Mouse (Mus musculus) heart, postnatal 4 days (tissue): Measurements from ENCODE around the gene C1s1. TPM values are rescaled to one million over a fixed set of nuclear protein-coding genes. Genes with fewer than 3 reads are reported as not detected.
"Not testable (repeated sequence)": the region's sequence is repeated elsewhere in the genome, so short reads cannot be mapped to it uniquely, and the experiment has no call there.

Source experiments
- DNase-seq: peaks from one replicate; pipeline ENCODE4 v3.0.0; 2021
- total RNA-seq, 2 experiments: library from RNA; stranded (reverse); gene quantifications; 2 replicates each; pipeline ENCODE4 v1.2.3; 2021

C1s1 gene
- total RNA-seq, 2 experiments from 2014 or later = 7.9 to 9.1 TPM

DNA sequence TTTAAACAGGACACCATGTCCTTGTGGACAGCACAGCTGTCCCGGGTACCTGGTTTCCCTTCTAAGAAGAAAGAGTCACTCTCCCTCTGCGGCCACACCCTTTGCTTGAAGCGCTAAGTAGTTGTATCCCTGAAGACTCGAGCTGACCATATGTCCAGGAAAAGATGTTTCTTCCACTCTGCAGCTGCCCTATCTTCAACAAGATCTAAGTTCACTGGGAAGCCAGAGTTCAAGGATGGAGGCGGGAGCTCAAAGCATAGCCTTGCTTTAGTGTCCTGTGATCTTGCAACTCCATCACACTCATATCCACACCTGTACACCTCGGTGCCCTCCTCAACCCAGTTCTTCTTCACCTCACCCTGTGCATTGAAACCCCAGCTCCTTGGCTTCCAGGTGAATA, 30.2 kb downstream of the C1s1 start:
- DNase-seq = no peak

DNA sequence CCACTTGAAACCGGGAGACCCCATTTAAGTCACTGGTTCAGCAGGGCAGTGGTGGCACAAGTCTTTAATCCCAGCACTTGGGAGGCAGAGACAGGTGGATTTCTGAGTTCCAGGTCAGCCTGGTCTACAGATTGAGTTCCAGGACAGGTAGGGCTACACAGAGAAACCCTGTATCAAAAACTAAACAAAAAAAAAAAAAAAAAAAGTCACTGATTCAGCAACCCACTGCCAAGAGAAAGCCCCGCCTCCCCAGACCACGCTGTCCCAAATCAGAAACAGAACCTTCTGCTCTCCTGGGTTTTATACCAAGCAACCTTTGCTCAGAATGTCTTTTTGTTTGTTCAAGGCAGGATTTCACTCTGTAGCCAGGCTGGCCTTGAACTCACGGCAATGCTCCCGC, 33.0 kb downstream of the C1s1 start:
- not testable (repeated sequence) for DNase-seq

DNA sequence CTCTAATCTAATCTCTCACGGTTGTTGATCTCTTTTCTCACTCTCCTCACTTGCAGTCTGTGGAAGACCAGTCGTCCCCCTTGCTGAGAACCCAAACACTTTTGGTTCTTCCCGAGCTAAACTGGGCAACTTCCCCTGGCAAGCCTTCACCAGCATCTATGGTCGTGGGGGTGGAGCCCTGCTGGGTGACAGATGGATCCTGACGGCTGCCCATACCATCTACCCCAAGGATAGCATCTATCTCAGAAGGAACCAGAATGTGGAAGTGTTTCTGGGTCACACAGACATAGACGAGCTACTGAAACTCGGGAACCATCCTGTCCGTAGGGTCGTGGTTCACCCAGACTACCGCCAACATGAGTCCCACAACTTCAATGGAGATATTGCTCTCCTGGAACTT, 33.9 kb downstream of the C1s1 start:
- no peak for DNase-seq

DNA sequence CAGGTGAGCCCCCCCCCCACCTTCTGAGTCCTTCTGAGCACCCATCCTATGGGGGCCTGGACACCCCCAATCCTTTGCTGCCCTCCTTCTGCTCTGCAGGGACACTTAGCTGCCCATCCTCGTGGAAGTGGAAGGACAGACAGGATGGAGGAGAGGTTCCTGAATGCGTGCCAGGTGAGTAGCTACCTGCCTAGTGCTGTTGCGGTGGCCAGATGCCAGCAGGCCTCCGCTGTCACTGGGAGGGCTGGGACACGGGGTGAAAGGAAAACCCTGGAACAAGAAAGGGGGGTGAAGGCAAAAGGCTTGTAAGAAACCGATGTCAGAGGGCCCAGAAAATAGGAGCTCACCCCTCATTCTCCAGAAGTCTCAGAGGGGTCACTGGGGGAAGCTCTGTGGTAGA, 35.2 kb downstream of the C1s1 start:
- DNase-seq = no peak

DNA sequence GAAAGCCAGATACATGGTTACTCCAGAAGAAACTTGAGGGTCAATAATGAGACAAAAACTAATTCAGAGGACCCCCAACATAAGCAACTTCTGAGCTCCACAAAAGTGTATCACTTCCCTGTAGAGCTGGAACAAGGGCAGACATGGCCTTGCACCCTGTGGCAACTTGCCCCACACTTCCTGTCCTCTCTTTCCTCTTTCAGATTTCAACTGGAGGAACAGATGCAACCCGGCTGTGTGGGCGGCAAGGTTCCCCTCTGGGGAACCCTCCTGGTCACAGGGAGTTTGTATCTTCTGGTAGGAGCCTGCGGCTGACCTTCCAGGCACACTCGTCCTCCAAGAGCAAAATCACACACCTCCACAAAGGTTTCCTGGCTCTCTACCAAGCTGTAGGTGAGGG, 37.1 kb downstream of the C1s1 start:
- DNase-seq = no peak

DNA sequence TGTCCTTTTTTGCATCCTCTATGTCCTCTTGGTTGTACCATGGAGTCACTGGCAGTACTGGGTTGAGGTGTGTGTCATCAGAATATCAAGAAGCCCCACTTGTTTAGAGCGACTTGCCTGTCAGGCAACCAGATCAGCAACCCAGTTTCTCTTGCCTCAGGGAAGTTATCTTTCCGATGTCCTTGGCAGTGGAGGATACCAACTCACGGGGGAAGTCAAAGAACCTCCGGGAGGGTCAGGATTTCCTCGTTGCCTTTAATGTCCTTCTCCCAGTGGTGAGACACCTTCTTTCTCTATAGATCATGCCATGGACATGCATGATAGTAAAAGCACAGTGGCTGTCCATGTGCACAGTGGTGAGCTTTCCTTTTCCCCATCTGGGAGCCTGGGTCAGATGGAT, 40.1 kb downstream of the C1s1 start:
- no peak for DNase-seq

DNA sequence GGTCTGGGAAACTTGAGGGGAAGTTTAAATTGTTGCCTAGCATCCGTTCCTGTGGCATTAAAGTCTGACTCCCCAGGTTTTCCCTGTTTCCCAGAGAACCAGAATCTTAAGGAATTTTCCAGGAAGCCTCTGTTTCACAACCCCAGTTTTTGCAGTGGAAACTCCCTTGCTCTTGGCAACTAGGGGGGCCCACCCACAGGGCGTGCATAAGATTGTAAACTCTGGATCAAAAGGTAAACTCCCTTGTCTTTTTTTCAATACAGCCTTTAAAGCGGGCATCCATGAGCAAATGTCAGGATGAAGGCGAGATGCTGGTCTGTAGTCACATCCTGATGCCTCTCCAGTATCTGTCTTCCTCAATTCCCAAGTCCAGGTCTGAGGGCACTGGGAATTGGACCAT, 40.7 kb downstream of the C1s1 start:
- DNase-seq = no peak

DNA sequence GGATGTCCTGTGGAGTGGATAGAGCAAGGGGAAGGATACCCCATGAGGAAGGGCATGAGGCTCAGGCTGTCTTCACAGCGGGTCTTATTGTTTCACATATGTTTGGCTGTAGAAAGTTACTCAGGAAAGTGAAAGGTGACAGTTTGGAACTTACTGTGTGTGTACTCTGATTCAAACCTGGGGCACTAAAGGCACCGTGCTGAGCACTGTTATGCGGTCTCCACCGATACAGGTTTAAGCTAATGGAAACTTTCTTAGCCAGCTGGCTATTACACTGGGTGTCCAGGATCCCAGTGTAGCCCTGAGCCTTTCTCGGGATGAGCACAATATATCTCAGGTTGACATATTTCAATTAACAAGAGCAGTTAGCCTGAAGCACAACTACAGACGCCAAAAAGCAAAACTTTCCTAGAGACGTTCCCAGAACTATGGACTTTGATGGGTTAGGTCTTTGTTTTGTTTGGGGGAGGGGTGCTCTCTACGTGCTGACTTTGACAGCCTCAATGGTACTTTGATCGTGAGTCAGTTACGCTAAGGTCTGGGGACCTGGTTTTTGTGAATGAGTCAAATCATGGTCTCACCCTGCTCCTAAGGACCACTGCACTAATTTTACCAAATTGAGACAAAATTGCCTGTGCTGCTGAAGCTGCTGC, 42.1 kb downstream of the C1s1 start:
- no peak for DNase-seq

DNA sequence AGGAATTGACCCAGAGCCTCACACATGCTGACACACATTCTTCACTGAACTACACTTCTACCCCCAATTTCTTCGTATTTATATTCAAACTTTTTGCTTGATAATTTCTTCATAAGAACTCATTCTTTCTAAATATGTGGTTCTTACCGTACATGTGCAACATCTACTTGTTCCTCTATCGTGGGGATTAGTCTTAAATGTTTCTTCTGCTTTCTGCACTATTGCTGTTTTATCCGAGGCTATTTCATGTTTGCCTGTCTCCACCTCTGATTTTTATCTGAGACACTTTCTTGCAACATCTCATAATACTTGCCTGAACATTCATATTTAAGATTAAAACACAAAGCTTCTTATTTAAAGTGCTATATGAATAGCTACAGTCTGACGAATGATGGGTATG, 46.1 kb downstream of the C1s1 start:
- no peak for DNase-seq

DNA sequence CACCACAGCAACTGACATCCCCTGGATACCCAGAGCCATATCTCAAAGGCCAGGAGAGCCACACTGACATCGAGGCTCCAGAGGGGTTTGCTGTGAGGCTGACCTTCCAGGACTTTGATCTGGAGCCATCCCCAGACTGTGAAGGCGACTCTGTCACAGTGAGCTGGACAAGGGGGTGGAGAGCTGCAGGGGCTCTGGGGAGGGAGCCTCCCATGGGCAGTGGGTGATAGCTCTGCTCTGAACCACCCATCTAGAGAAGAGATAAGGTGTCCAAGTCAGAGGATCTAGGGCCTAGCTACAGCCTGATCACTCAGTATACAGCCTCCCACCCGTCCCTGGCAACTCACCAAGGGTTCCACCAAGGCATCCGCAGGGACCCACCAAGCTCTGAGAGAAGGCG, 48.3 kb downstream of the C1s1 start:
- peak; percentile 29 for DNase-seq

DNA sequence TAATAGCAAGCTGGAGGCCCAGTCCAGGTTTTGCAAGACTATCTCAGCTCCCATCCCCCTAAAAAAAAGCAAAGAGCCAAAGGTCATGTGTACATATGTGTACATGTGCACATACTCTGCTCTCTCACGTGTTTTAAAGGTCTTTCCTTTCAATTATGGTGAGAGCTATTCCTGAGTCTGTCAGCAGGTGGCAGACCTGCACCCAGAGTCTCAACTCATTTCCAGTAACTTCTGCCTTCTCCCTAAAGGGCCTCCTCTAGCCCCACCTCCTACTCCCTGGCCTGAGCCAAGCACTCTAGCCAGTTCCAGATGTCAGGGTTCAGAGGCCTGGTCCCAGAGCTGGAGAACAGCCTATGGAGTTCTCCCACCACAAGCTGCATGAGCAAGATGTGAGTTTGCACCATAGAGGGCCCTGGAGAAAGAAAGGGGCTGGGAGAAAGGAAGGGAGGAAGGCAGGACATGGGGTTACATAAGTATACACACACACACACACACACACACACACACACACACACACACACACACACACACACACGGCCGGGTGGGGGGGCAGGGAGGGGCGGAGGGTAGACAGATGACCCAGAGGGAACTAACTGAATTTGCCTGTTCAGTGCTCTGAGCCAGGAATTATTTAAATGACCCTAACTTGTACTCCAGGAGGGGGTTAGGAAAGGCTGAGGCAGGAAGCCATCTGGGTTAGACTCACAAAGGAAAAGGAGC, 49.2 kb downstream of the C1s1 start, which contains the start of gene C1rl:
Gene C1rl, plus strand, starts transcription at position 272 of the 720 bp plus-strand sequence.
- DNase-seq = peak; percentile 86

DNA sequence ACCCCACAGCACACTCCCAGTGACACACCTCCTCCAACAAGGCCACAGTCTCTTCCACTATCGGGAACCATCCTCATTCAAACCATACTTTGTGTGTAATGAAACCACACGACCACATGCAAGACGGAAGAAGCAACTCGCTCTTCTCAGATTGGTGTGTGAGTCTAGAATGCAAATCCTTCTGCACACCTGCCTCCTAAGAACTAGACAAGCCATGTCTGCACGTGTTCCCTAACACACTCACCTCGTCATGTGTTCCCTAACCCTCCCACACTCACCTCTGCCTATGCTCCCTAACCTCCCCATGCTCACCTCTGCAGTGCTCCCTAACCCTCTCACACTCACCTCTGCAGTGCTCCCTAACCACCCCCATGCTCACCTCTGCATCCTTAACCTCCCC, 50.7 kb downstream of the C1s1 start:
- no peak for DNase-seq

DNA sequence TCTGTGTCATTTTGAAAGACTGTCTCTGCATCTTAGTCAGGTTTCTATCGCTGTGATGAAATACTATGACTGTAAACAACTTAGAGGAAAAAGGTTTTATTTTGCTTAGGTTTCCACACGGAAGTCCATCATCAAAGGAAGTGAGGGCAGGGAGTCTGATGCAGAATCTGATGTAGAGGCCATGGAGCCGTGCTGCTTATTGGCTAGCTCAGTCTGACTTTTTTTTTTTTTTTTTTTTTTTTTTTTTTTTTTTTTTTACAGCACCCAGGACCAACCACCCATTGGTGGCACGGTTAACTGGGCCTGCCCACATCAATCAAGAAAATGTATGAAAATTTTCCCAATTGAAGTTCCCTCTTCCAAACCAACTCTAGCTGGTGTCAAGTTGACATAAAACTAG, 53.2 kb downstream of the C1s1 start:
- no peak for DNase-seq

DNA sequence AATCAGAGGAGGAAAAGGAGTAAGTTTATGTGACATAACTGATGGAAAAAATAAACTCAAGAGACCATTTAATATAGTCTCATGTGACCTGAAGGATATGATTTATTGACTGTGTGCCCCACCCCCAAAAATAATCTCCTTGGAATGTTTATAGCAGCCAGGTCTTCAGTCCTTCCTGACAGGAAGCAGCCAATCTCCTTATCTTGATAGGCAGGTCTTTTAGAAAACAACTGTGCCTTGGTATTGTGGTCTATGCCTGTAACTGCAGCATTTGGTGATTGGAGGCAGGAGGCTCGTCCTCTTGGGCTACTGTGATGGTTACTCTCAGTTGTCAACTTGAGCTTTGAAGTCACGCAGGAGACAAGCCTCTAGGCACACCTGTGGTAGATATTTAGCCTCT, 54.6 kb downstream of the C1s1 start:
- DNase-seq = no peak

DNA sequence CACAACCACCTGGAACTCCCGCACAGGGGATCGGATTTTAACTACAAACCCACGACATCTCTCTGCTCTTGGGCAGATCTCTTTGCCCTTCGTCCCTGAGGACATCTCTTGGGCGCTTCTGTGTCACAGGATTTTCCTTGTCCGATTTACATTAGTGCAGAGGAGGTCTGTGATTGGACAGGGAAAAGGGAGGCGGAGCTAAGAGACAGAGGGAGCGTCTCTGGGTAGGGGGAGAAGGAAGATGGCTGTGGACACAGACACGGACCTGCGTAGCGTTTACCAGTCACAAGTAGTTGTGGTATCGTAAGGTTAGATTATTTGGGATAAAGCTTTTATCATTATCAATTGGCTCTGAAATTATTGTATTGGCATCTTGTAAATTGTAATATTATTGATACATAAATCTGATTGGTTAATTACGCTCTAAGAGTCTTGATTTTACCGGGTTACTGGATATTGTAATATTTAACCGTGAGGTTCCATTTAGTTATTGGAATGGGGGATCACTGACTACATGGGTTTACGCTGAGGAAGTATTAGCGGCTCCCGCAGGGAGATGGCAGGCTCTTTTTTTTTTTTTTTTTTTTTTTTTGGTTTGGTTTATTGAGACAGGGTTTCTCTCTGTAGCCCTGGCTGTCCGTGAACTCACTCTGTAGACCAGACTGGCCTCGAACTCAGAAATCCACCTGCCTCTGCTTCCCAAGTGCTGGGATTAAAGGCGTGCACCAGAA, 56.6 kb downstream of the C1s1 start:
- DNase-seq = no peak

DNA sequence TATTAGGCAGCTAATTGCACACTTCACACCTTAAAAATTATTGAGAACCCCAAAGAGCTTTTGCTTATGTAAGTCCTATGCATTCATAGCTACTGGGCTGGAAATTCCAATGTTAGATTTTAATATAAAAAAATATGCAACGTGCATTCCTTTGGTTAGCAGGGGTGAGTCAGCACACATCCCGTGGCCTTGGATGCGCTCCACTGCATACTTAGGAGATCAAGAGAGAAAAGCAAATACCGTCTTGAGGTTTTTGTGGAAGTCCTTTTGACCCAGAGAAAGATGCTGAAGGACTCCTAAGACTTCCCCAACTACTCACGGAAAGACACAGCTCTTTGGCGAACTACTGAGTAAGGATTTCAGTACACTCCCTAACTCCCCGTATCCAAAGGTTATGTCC, 57.3 kb downstream of the C1s1 start:
- DNase-seq = no peak

DNA sequence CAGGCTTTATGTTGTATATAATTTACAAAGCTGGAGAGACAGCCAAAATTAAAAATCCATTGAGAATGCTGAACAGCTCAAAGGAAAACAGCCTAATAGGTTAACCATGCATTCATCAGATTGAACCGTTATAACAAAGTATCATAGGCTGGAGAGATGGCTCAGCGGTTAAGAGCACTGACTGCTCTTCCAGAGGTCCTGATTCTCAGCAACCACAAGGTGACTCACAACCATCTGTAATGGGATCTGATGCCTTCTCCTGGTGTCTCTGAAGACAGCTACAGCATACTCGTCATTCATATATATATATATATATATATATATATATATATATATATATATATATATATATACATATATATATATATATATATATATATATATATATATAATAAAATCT, 58.3 kb downstream of the C1s1 start:
- DNase-seq = not testable (repeated sequence)

DNA sequence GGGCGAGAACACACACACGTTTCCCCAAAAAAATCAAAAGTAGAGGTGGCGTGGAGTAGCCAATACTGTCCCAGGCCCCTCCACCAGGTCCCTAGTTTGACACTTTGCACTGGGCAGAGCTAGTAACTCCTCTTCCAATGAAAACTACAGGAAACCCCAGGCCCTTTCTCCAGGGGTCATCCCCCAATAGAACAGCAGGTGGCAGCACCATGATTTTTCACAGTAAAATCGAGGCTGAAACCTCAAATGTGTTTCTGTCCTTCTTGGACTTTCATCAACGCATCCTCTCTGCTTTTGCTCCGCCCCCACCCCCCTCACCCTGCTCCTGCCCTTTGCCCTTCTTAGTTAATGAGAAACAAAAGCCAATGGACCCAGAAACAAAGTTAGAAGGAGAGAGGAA, 60.6 kb downstream of the C1s1 start:
- peak; percentile 72 for DNase-seq

Other genes with a start within 250 kb of the C1s1 start
- gene Cd163, start 237.7 kb downstream of the C1s1 start, total RNA-seq = 1 to 10 TPM; 1.2 to 1.7 TPM
- 10 to 100 TPM; 26.1 TPM for gene Pex5, start 127.3 kb downstream of the C1s1 start, total RNA-seq
- under 1 TPM; 0.65 to 0.79 TPM for gene Clstn3, start 77.6 kb downstream of the C1s1 start, total RNA-seq
- gene C1rl, start 49.2 kb downstream of the C1s1 start, total RNA-seq = under 1 TPM; 0.63 to 0.76 TPM
- gene C1ra, start 30.0 kb downstream of the C1s1 start, total RNA-seq = 1 to 10 TPM; 3.4 to 3.8 TPM
- gene C1rb, start 27.9 kb upstream of the C1s1 start, total RNA-seq = under 1 TPM; 0.36 to 0.43 TPM
- under 1 TPM; 0.14 to 0.25 TPM for gene C1s2, start 93.7 kb upstream of the C1s1 start, total RNA-seq
- 10 to 100 TPM; 53.5 to 55.8 TPM for gene Lpcat3, start 120.7 kb upstream of the C1s1 start, total RNA-seq
- gene Emg1, start 169.8 kb upstream of the C1s1 start, total RNA-seq = 10 to 100 TPM; 72.9 to 73.6 TPM
- 100 to 1,000 TPM; 398 to 399 TPM for gene Phb2, start 170.0 kb upstream of the C1s1 start, total RNA-seq
- 1 to 10 TPM; 5.3 to 5.4 TPM for gene Ptpn6, start 196.4 kb upstream of the C1s1 start, total RNA-seq
- gene Grcc10, start 199.0 kb upstream of the C1s1 start, total RNA-seq = 100 to 1,000 TPM; 259 to 300 TPM
- 1 to 10 TPM in 1 of 2 experiments, not detected in 1; 2.1 TPM for gene Gm45234, start 213.7 kb upstream of the C1s1 start, total RNA-seq
- 10 to 100 TPM; 61.0 to 70.5 TPM for gene Atn1, start 214.2 kb upstream of the C1s1 start, total RNA-seq
- gene Eno2, start 227.3 kb upstream of the C1s1 start, total RNA-seq = 10 to 100 TPM; 10.0 to 10.2 TPM
- gene Lrrc23, start 237.4 kb upstream of the C1s1 start, total RNA-seq = under 1 TPM in 1 of 2 experiments, not detected in 1; 0.52 TPM